Mouse (Mus musculus) C2C12 (cell line): ENCODE results near the gene Trim41. TPM values are rescaled to one million over a fixed set of nuclear protein-coding genes. Genes with fewer than 3 reads are reported as not detected.

Experiments used
- H3K27me3 ChIP-seq: one replicate; pipeline ENCODE4 v1.6.1; 2011; ENCODE audit not compliant: control insufficient read depth, insufficient read depth, insufficient read length
- H3K36me3 ChIP-seq: one replicate; pipeline ENCODE4 v1.6.1; 2011; ENCODE audit not compliant: control insufficient read depth, insufficient read depth
- H3K4me3 ChIP-seq: one replicate; pipeline ENCODE4 v1.5.1; 2011; ENCODE audit warnings: mild to moderate bottlenecking, control low read depth; ENCODE audit not compliant: poor library complexity, insufficient read depth, severe bottlenecking
- H3K79me2 ChIP-seq: one replicate; pipeline ENCODE4 v1.6.1; 2011; ENCODE audit not compliant: control insufficient read depth, insufficient read depth
- H3K79me3 ChIP-seq: one replicate; pipeline ENCODE4 v1.6.1; 2011; ENCODE audit warnings: low read depth, control low read depth
- H3ac ChIP-seq: one replicate; pipeline ENCODE3; 2011; ENCODE audit warnings: low read depth; ENCODE audit not compliant: control insufficient read depth, insufficient read length
- CEBPB ChIP-seq: IDR thresholded peaks from one replicate; pipeline ENCODE4 v1.6.1; 2011; ENCODE audit warnings: low read depth, mild to moderate bottlenecking, control low read depth, moderate library complexity
- CTCF ChIP-seq: IDR thresholded peaks from one replicate; pipeline ENCODE4 v1.5.1; 2011; ENCODE audit not compliant: control insufficient read depth, insufficient read depth, insufficient read length
- FOSL1 ChIP-seq: IDR thresholded peaks from one replicate; pipeline ENCODE4 v1.8.0; 2011; ENCODE audit warnings: mild to moderate bottlenecking, low read length; ENCODE audit not compliant: poor library complexity, insufficient read depth, severe bottlenecking
- MAX ChIP-seq: IDR thresholded peaks from one replicate; pipeline ENCODE4 v1.6.1; 2011; ENCODE audit warnings: mild to moderate bottlenecking, control low read depth
- MYOD1 ChIP-seq: IDR thresholded peaks from one replicate; pipeline ENCODE4 v1.6.1; 2011; ENCODE audit warnings: low read depth; ENCODE audit not compliant: control insufficient read depth, insufficient read length
- MYOG ChIP-seq: IDR thresholded peaks from one replicate; pipeline ENCODE4 v1.6.1; 2011; ENCODE audit not compliant: control insufficient read depth, insufficient read length; ENCODE audit errors: extremely low read depth
- USF1 ChIP-seq: IDR thresholded peaks from one replicate; pipeline ENCODE4 v1.6.1; 2011; ENCODE audit warnings: low read depth, mild to moderate bottlenecking, control low read depth, moderate library complexity
- long read RNA-seq, 2 experiments: library from polyadenylated mRNA; unstranded; transcript quantifications; one replicate each; pipeline ENCODE4 v2.0.0; 2019 to 2020
- polyA plus RNA-seq: library from polyadenylated mRNA; unstranded; fragments of >200 nt; fragmentation: generic; extraction: Trizol; gene quantifications from one replicate; pipeline ENCODE4 v1.2.1, GENCODE M21; 2012; ENCODE audit warnings: missing spikeins

Gene Trim41
- polyA plus RNA-seq = 24.4 TPM
- long read RNA-seq, experiment 1, partial matches to known transcripts = 1 of 5 reads
- long read RNA-seq, experiment 1, other reads (novel, unspliced or antisense) = 2 of 5 reads
- long read RNA-seq, experiment 2, partial matches to known transcripts = 1 of 5 reads
- long read RNA-seq, experiment 2, other reads (novel, unspliced or antisense) = 2 of 5 reads

DNA sequence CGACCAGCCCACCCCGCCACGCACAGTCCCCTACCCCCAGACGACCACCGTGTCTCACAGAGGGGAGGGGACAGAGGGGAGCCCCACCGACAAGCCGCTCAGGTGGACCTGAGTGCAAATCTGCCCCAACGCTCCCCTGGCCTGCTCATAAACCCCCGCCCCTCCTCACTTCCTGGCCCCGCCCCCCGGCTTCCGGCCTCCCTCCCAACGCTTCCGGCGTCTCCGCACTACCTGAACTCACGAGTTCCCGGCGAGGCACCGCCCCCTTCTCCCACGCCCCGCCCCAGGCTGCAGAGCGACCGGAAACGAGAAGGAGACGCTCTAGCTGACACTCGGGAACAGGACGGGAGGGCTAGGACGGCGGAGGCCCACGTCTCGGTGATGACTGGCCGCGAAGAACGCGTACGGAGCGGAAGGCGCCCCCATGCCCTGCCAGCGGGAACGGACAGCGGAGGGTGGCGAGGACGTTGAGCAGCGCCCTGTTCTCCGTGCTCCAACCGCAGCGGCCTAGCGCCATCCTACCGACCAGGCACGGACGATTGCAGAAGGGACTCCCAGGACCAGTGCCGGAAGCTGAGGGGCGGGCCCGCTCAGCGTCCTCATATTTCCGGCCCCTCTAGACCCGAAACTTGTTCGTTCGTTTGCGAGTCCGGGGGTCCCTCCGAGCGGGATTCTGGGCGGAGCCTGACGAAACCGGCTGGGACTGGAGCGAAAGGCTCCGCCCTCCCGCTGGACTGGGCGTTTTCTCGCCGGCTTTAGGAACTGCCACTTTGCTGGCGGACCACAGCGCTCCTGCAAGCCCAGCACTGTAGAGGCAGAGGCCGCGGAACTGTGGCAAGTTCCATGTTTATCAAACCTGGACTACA, at the start of gene Trim41:
TSS of gene Trim41 (minus strand) at position 554 of the 866 bp plus-strand sequence.
- Histone ChIP-seq H3K4me3 (peak within 1 kb of the TSS; percentile 78), H3K27me3 (no peaks in the 10 kb centered on the region), H3ac (peak within 1 kb of the TSS; percentile 94), H3K79me3 (peaks cover 33% of the 10 kb centered on the region), H3K36me3 (peaks cover 33% of the 10 kb centered on the region), H3K79me2 (peaks cover 41% of the 10 kb centered on the region)
- TF ChIP-seq USF1 = no peak
- TF ChIP-seq CTCF = no peak
- TF ChIP-seq FOSL1 = no peak
- no peak for TF ChIP-seq MAX
- no peak for TF ChIP-seq CEBPB
- no peak for TF ChIP-seq MYOD1
- TF ChIP-seq MYOG = no peak

DNA sequence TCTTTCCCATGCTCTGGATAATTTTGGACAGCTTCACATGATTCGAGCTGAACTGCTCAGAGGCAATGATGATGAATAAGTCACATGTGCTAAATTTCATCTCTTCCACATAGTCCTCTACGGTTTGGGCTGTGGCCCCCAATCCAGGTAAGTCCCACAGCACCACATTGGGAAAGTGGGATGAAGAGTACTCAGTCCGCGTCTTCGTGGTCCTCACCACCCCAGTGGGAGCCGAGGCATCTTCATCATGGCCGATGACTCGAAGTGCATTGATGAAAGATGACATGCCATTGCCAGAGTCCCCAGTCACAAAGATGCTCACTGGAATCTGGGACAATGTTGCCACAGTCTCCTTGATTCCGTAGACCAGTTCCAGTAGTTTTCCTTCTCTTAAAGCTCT, 49.3 kb upstream of the Trim41 start:
- H3K27me3 ChIP-seq = no peaks in the 10 kb centered on the region
- H3ac ChIP-seq = no peak overlapping the region
- TF ChIP-seq MYOD1 (no peak), MYOG (no peak), CTCF (no peak), FOSL1 (no peak), MAX (no peak), USF1 (no peak), CEBPB (no peak)
- H3K36me3 ChIP-seq = peaks cover 38% of the 10 kb centered on the region
- H3K79me3 ChIP-seq = peaks cover 36% of the 10 kb centered on the region
- no peak overlapping the region for H3K4me3 ChIP-seq
- H3K79me2 ChIP-seq = peaks cover 56% of the 10 kb centered on the region

DNA sequence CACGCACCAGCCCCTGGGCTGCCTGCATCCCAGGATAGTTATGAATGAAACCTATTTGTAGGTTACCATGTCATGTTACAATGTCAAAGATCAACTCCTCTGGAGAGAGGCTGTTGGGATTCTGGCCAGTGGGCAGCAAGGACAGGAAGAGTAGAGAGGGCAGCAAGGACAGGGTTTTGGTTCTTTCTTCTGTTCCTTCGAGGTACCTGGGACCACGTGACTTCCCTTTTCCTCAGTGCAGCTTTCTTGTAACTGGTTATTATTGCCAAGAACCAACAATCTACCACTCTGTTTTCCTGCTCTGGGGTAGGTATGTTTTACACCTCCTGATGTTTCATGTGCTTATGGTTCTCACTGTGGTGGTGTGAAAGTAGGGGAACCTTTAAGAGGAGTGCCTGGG, 46.7 kb upstream of the Trim41 start:
- no peaks in the 10 kb centered on the region for H3K27me3 ChIP-seq
- no peak for TF ChIP-seq USF1
- no peak for TF ChIP-seq MAX
- TF ChIP-seq MYOD1 = no peak
- TF ChIP-seq CTCF = no peak
- TF ChIP-seq MYOG = no peak
- no peak for TF ChIP-seq FOSL1
- no peak for TF ChIP-seq CEBPB
- H3K79me3 ChIP-seq = peaks cover 16% of the 10 kb centered on the region
- H3K36me3 ChIP-seq = peaks cover 38% of the 10 kb centered on the region
- no peak overlapping the region for H3K4me3 ChIP-seq
- H3ac ChIP-seq = no peak overlapping the region
- H3K79me2 ChIP-seq = peaks cover 32% of the 10 kb centered on the region

DNA sequence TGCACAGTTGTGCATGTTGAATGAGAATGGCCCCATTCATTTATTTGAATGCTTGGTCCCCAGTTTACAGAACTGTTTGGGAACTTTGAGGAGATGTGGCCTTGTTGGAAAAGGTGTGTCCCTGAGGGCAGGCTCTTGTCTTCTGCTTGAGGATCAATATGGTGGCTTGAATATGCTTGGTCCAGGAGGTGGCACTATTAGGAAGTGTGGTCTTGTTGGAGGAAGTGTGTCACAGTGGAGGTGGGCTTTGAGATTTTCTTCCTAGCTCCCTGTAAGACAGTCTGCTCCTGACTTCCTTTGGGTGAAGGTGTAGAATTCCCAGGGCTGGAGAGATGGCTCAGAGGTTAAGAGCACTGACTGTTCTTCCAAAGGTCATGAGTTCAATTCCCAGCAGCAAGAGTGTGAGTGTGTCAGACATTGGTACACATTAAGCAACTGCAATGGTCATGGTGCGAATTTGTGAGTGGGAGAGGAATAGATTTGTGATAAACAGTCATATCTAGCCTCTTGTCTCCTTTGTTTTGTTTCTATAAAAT, 45.7 kb upstream of the Trim41 start:
- H3K27me3 ChIP-seq = no peaks in the 10 kb centered on the region
- H3K36me3 ChIP-seq = peaks cover 38% of the 10 kb centered on the region
- H3K79me3 ChIP-seq = peaks cover 9% of the 10 kb centered on the region
- no peak overlapping the region for H3ac ChIP-seq
- TF ChIP-seq MYOD1 = no peak
- no peak for TF ChIP-seq CEBPB
- no peak for TF ChIP-seq FOSL1
- TF ChIP-seq MYOG = no peak
- TF ChIP-seq MAX = no peak
- TF ChIP-seq USF1 = no peak
- no peak for TF ChIP-seq CTCF
- peaks cover 22% of the 10 kb centered on the region for H3K79me2 ChIP-seq
- H3K4me3 ChIP-seq = no peak overlapping the region

DNA sequence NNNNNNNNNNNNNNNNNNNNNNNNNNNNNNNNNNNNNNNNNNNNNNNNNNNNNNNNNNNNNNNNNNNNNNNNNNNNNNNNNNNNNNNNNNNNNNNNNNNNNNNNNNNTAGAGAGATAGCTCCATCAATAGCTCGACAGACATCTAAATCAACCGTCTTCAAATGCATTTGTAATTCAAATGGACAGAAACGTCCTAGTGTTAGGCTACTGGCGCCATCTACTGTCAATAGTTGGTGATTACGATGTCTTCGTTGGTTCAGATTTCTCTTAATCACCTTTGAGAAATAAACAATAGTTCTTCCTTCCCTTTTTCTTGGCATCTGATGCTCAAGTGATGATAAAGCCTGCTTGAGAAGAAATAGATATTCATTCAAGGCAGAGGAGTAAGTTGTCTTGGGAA, 41.9 kb upstream of the Trim41 start:
- no peaks in the 10 kb centered on the region for H3K27me3 ChIP-seq
- H3ac ChIP-seq = no peak overlapping the region
- TF ChIP-seq CTCF (peak; percentile 41), MYOG (no peak)
- no peaks in the 10 kb centered on the region for H3K79me3 ChIP-seq
- H3K79me2 ChIP-seq = no peaks in the 10 kb centered on the region
- peaks cover 3% of the 10 kb centered on the region for H3K36me3 ChIP-seq
- no peak overlapping the region for H3K4me3 ChIP-seq
